In genomic region chr17:68158172-68158651, GRCm38 (mm10) we compare ENCODE assay signal across 8 mouse cellular contexts.
A peak's percentile ranks its signal among the peaks of the same experiment; 100 is the strongest.
DNase-seq lines count a peak whose midpoint lies in the region; ATAC-seq and TF ChIP-seq lines count a peak whose summit lies in the region.

No protein-coding gene starts in this region.

- no peaks in the 10 kb centered on the region for H3K36me3 ChIP-seq in heart, embryonic 13.5 days
- H3K36me3 ChIP-seq in lung, postnatal 0 days (ENCODE audit: insufficient read depth, low read length), result no peaks in the 10 kb centered on the region

- H3K9me3 ChIP-seq in heart, embryonic 13.5 days, result no peaks in the 10 kb centered on the region
- no peaks in the 10 kb centered on the region for H3K9me3 ChIP-seq in lung, postnatal 0 days (ENCODE audit: low read length)

- H3K4me2 ChIP-seq in heart, embryonic 13.5 days, result no peak overlapping the region
- no peak overlapping the region for H3K4me2 ChIP-seq in lung, postnatal 0 days (replicated peaks; ENCODE audit: low read depth, low read length)

- no peak for TF ChIP-seq EP300 in lung, postnatal 0 days (IDR thresholded peaks at IDR 0.05)

- DNase-seq in cerebellum, postnatal 14 days, result peak; percentile 25 to 53
- DNase-seq in cerebellum, adult 9-10 months, result no peak
- peak; percentile 25 for DNase-seq in brain, adult 2 months (ENCODE audit: low read depth, low spot score)
- DNase-seq in lung, postnatal 0 days (ENCODE audit: low spot score), result peak; percentile 61
- DNase-seq in layer of hippocampus, postnatal 36 days, result no peak
- DNase-seq in B cell, adult 2 months, result no peak

- no peak for TF ChIP-seq CTCF in lung, postnatal 0 days (IDR thresholded peaks at IDR 0.05)

- H3K9ac ChIP-seq in heart, embryonic 13.5 days, result no peak overlapping the region
- no peak overlapping the region for H3K9ac ChIP-seq in lung, postnatal 0 days (replicated peaks; ENCODE audit: low read depth)

- no peaks in the 10 kb centered on the region for H3K27me3 ChIP-seq in heart, embryonic 13.5 days (replicated peaks)
- H3K27me3 ChIP-seq in lung, postnatal 0 days (replicated peaks; ENCODE audit: insufficient read depth, low read length), result no peaks in the 10 kb centered on the region

- 0 out of 2 replicates have a peak, but pooled peaks cover 7% of the 10 kb centered on the region for H3K4me1 ChIP-seq in heart, embryonic 13.5 days
- H3K4me1 ChIP-seq in lung, postnatal 0 days (ENCODE audit: insufficient read depth, low read depth, low read length), result peaks cover 3% of the 10 kb centered on the region; the same call in 1 of the 2 replicates

- 61% methylated on average over 13 of the region's 13 CpGs for WGBS in heart, embryonic 13.5 days
- WGBS in lung, postnatal 0 days, result 47% methylated on average over 13 of the region's 13 CpGs

- ATAC-seq in heart, embryonic 13.5 days (ENCODE audit: extremely low read depth, insufficient number of reproducible peaks, low FRiP score, low TSS enrichment), result no peak
- ATAC-seq in lung, postnatal 0 days, result peak; percentile 88
- no peak for ATAC-seq in megakaryocyte progenitor cell, adult 5-6 weeks (replicated peaks; ENCODE audit: poor library complexity)

- peak overlapping the region; percentile 53 for H3K27ac ChIP-seq in heart, embryonic 13.5 days (replicated peaks)
- no peak overlapping the region for H3K27ac ChIP-seq in lung, postnatal 0 days (ENCODE audit: low read length)

- no peak overlapping the region for H3K4me3 ChIP-seq in heart, embryonic 13.5 days
- H3K4me3 ChIP-seq in lung, postnatal 0 days (ENCODE audit: low read depth, low read length), result no peak overlapping the region

Comparison
In these comparisons a context has a peak if more than half of its experiments do, and no peak if none do; other contexts are left out.
1. DNase-seq: peak in cerebellum, postnatal 14 days (2 of 2), brain, adult 2 months (single experiment) and lung, postnatal 0 days (single experiment); none in cerebellum, adult 9-10 months (single experiment), layer of hippocampus, postnatal 36 days (0 of 2) and B cell, adult 2 months (0 of 2).